In genomic region chr5:105742641-105743040, GRCm38 (mm10) we compare ENCODE assay signal across 18 mouse cellular contexts. TPM values are rescaled to one million over a fixed set of nuclear protein-coding genes. Genes with fewer than 3 reads are reported as not detected.
DNase-seq lines count a peak whose midpoint lies in the region; ATAC-seq and TF ChIP-seq lines count a peak whose summit lies in the region.
"Had no signal": no experiment of that assay in that cellular context is flagged by ENCODE, and none has a peak within 500 bp of the region (broad histone marks: within the 10 kb centered on the region; RNA-seq: fewer than 3 reads in every experiment).

No protein-coding gene starts in this region.

- TF ChIP-seq POLR2A in liver, adult 2 months (IDR thresholded peaks at IDR 0.05; ENCODE audit: extremely low read depth, insufficient read depth, low read length): no peak

- TF ChIP-seq CTCF in liver, adult 2 months (IDR thresholded peaks at IDR 0.05; ENCODE audit: low read depth, low read length): no peak

- H3K9ac ChIP-seq in liver, adult 2 months (ENCODE audit: low read depth, low read length): peak overlapping the region; percentile 59
- no peak overlapping the region for H3K9ac ChIP-seq in liver, embryonic 11.5 days (ENCODE audit: low read depth, low read length)
- H3K9ac ChIP-seq: embryonic facial prominence, embryonic 13.5 days; limb, embryonic 12.5 days had no signal

- no peaks in the 10 kb centered on the region for H3K36me3 ChIP-seq in liver, adult 2 months (ENCODE audit: control insufficient read depth, insufficient read depth, low read length)
- H3K36me3 ChIP-seq in liver, embryonic 11.5 days (ENCODE audit: control insufficient read depth, insufficient read depth, low read length): no peaks in the 10 kb centered on the region; the same call in 1 of the 2 replicates

- peak overlapping the region; percentile 31; the same call in 1 of the 2 replicates for H3K4me3 ChIP-seq in liver, adult 2 months (ENCODE audit: insufficient read depth, low read depth, low read length)
- H3K4me3 ChIP-seq in liver, embryonic 11.5 days (ENCODE audit: low read depth, low read length): no peak overlapping the region
- H3K4me3 ChIP-seq: embryonic facial prominence, embryonic 13.5 days; left cerebral cortex, adult 2 months; limb, embryonic 12.5 days; myocyte had no signal

- 6% methylated on average over 5 of the region's 5 CpGs for WGBS in liver, adult 2 months
- WGBS in liver, embryonic 11.5 days: 80% methylated on average over 5 of the region's 5 CpGs

- peak; percentile 94 for DNase-seq in liver, adult 2 months (ENCODE audit: extremely low read depth, low read depth, low spot score)
- no peak for DNase-seq in liver, embryonic 11.5 days (ENCODE audit: low spot score)
- peak; percentile 74 for DNase-seq in kidney, adult 9 months
- peak; percentile 65 for DNase-seq in kidney, postnatal 14 days
- DNase-seq in lung, postnatal 25 days (ENCODE audit: low spot score): peak; percentile 48
- no peak for DNase-seq in cerebellum, postnatal 4 days (ENCODE audit: low spot score in 2 of 2)
- DNase-seq: adrenal gland, postnatal 14 days; cerebellum, adult 2 months; heart, adult 11 months; midbrain, embryonic 14.5 days; spleen, adult 18-20 months had no signal

- peak overlapping the region; percentile 80 for H3K27ac ChIP-seq in liver, adult 2 months (replicated peaks; ENCODE audit: insufficient read depth, low read depth, low read length)
- no peak overlapping the region; the same call in 1 of the 2 replicates for H3K27ac ChIP-seq in liver, embryonic 11.5 days (ENCODE audit: low read depth, low read length)
- H3K27ac ChIP-seq: embryonic facial prominence, embryonic 13.5 days; left cerebral cortex, adult 2 months; limb, embryonic 12.5 days had no signal

- peaks cover 45% of the 10 kb centered on the region for H3K79me2 ChIP-seq in liver, adult 2 months (ENCODE audit: control insufficient read depth, insufficient read depth, low read length)

- H3K9me3 ChIP-seq in liver, embryonic 11.5 days (ENCODE audit: control insufficient read depth, low read length): no peaks in the 10 kb centered on the region
- H3K9me3 ChIP-seq: embryonic facial prominence, embryonic 13.5 days; limb, embryonic 12.5 days had no signal

- no peaks in the 10 kb centered on the region for H3K27me3 ChIP-seq in liver, adult 2 months (ENCODE audit: control insufficient read depth, insufficient read depth, low read length)
- H3K27me3 ChIP-seq in liver, embryonic 11.5 days (replicated peaks; ENCODE audit: control insufficient read depth, insufficient read depth, low read length): no peaks in the 10 kb centered on the region
- H3K27me3 ChIP-seq: embryonic facial prominence, embryonic 13.5 days; limb, embryonic 12.5 days; Patski had no signal

- peaks cover 26% of the 10 kb centered on the region for H3K4me1 ChIP-seq in liver, adult 2 months (ENCODE audit: control insufficient read depth, insufficient read depth, low read length)
- peaks cover 25% of the 10 kb centered on the region for H3K4me1 ChIP-seq in liver, embryonic 11.5 days (replicated peaks; ENCODE audit: control insufficient read depth, insufficient read depth, low read length)

- H3K4me2 ChIP-seq in liver, embryonic 11.5 days: no peak overlapping the region
- H3K4me2 ChIP-seq: embryonic facial prominence, embryonic 13.5 days; limb, embryonic 12.5 days had no signal

- no peak for ATAC-seq in liver, embryonic 11.5 days (replicated peaks; ENCODE audit: low FRiP score)
- no peak for ATAC-seq in megakaryocyte, adult 5-6 weeks (ENCODE audit: poor library complexity, severe bottlenecking)
- ATAC-seq: activated CD4-positive, CD25-positive, alpha-beta regulatory T cell, adult 4 months; Patski had no signal

RNA-seq across cellular contexts. Expression of gene Lrrc8d, which starts 42.9 kb away (rescaled TPM):
- 11.6 and 13.8 TPM in 2 replicates for total RNA-seq in liver, adult 2 months (2014; rRNA removed)
- polyA plus RNA-seq in liver, adult 2 months (2012; rRNA removed): 7.0 and 7.9 TPM in 2 replicates
- 18.0 and 21.4 TPM in 2 replicates for polyA plus RNA-seq in liver, embryonic 11.5 days (2014; fragmentation: Nextera tagmentation; extraction: Ambion mirVana)
- total RNA-seq in megakaryocyte, adult 5-6 weeks (2015): 79.7 and 88.1 TPM in 2 replicates
- 38.6 and 50.0 TPM in 2 replicates for total RNA-seq in megakaryocyte, adult 5-6 weeks (2017)

Comparison
In these comparisons a context has a peak if more than half of its experiments do, and no peak if none do; other contexts are left out.
1. DNase-seq: peak in liver, adult 2 months (single experiment), kidney, adult 9 months (single experiment), kidney, postnatal 14 days (single experiment) and lung, postnatal 25 days (single experiment); none in liver, embryonic 11.5 days (single experiment) and cerebellum, postnatal 4 days (0 of 2).